Mouse (Mus musculus) midbrain, embryonic 15.5 days (tissue): ENCODE data around the gene Dpagt1. TPM values are rescaled to one million over a fixed set of nuclear protein-coding genes. Genes with fewer than 3 reads are reported as not detected.
"Not testable (repeated sequence)": the region's sequence is repeated elsewhere in the genome, so short reads cannot be mapped to it uniquely, and the experiment has no call there.

Experiments
- ATAC-seq: fragments of 200-750 bp; cut with Nextera tagmentation; replicated peaks from 2 replicates; pipeline ENCODE4 v1.8.0; 2017; ENCODE audit warnings: moderate TSS enrichment
- H3K27ac ChIP-seq: fragments of 300-500 bp; sonication (generic); 2 replicates; pipeline ENCODE4 v1.5.1; 2015; ENCODE audit warnings: mild to moderate bottlenecking, inconsistent platforms
- H3K27me3 ChIP-seq: fragments of 300-500 bp; sonication (generic); replicated peaks from 2 replicates; pipeline ENCODE4 v1.6.1; 2015; ENCODE audit warnings: inconsistent platforms
- H3K36me3 ChIP-seq: fragments of 300-500 bp; sonication (generic); replicated peaks from 2 replicates; pipeline ENCODE4 v1.6.1; 2015; ENCODE audit warnings: inconsistent platforms
- H3K4me1 ChIP-seq: fragments of 300-500 bp; sonication (generic); 2 replicates; pipeline ENCODE4 v1.6.1; 2015; ENCODE audit warnings: inconsistent platforms
- H3K4me2 ChIP-seq: fragments of 300-500 bp; sonication (generic); 2 replicates; pipeline ENCODE4 v1.6.1; 2015; ENCODE audit warnings: inconsistent platforms, mild to moderate bottlenecking, moderate library complexity
- H3K4me3 ChIP-seq: fragments of 300-500 bp; sonication (generic); 2 replicates; pipeline ENCODE4 v1.5.1; 2015; ENCODE audit warnings: mild to moderate bottlenecking, inconsistent platforms
- H3K9ac ChIP-seq: fragments of 300-500 bp; sonication (generic); 2 replicates; pipeline ENCODE4 v1.6.1; 2015; ENCODE audit warnings: mild to moderate bottlenecking, inconsistent platforms
- H3K9me3 ChIP-seq: fragments of 300-500 bp; sonication (generic); 2 replicates; pipeline ENCODE4 v1.6.1; 2016; ENCODE audit warnings: inconsistent platforms
- WGBS: fragments of 180-500 bp; shearing (Covaris S2); methylation state at CpG from one replicate; pipeline ENCODE4 v1.1.7; 2015; ENCODE audit warnings: mixed read lengths; 5-methylcytosine and 5-hydroxymethylcytosine counted together
- polyA plus RNA-seq: library from polyadenylated mRNA; unstranded; fragments of >200 nt; fragmentation: Nextera tagmentation; extraction: Ambion mirVana; gene quantifications from 2 replicates; pipeline ENCODE4 v1.2.1, GENCODE M21; 2015

The Dpagt1 gene
- polyA plus RNA-seq, 1 experiment from 2014 or later: 36.5 TPM

DNA sequence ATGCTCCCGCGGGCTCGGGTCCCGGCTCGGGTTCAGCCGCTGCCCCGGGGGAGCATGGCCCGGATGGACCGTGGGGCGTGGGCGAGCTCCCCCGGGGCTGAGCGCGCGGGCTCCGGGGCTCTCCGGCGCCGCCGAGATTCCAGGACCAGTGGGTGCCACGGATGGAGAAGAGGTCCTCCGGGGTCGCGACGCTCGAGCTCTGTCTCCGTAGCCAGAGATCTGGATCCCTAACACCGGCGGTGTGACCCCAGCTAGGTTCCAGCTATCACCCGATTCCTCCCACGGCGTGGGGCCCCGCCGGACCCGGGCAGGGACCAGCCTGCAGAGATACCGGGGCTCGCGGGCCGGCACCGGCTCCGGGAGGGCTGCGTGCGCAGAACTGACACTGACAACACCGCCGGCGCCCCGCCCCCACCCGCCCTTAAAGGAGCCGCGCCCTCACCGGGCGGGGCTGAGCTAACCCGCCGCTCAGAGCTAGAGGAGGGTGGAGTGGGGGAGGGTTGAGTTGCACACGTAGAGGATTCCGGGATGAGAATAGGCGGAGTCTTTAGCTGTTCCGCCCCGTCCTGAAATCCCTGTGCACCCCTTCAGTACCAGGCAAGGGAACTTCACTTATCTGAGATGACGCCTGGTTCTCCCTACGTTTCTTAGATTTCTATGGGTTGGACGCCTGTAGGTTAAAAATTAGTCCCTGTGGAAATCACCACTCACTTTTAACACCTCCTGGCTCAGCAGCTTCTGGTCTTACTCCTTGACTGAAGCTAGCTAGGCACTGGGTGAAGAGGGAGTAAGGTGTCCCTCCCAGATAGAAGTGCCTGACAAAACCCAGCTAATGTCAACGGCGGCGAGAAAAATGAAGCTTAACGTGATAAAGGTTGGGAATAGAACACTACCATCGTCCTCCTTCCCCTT lies 5.7 kb upstream of the Dpagt1 start, which contains the start of gene C2cd2l:
C2cd2l (minus strand) TSS at position 399 of the 912 bp plus-strand sequence.
- Histone ChIP-seq H3K4me2 (peak within 1 kb of the TSS; percentile 97), H3K27me3 (no peaks in the 10 kb centered on the region), H3K9ac (peak within 1 kb of the TSS; percentile 89), H3K4me3 (peak within 1 kb of the TSS; percentile 88), H3K4me1 (peaks cover 34% of the 10 kb centered on the region), H3K36me3 (peaks cover 8% of the 10 kb centered on the region; the same call in 1 of the 2 replicates), H3K9me3 (no peaks in the 10 kb centered on the region), H3K27ac (peak within 1 kb of the TSS; percentile 85)
- WGBS: 0% methylated on average over 65 of the region's 67 CpGs
- ATAC-seq: peak; percentile 98

DNA sequence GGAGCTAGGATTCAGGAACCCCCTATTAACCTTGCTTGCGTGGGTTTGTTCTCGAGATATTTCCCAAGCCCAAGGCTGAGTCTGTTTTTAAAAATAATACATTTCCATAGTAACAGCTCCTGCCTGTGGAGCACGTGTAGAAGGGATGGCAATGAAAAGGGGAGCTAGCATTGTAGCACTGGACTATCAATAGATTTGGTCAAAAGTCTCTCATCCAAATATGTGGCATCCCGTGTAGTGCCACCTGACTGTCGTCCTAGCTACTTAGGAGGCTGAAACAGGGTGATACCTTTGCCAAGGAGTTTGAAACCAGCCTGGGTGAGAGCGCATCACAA lies 5.1 kb upstream of the Dpagt1 start:
- Histone ChIP-seq H3K4me1 (peaks cover 37% of the 10 kb centered on the region), H3K27ac (peak overlapping the region; percentile 77), H3K4me2 (peak overlapping the region; percentile 97), H3K36me3 (peaks cover 4% of the 10 kb centered on the region; the same call in 1 of the 2 replicates), H3K4me3 (peak overlapping the region; percentile 88), H3K27me3 (no peaks in the 10 kb centered on the region), H3K9ac (peak overlapping the region; percentile 31), H3K9me3 (no peaks in the 10 kb centered on the region)
- peak; percentile 21; the same call in 1 of the 2 replicates for ATAC-seq
- 16% methylated on average over 6 of the region's 6 CpGs for WGBS

DNA sequence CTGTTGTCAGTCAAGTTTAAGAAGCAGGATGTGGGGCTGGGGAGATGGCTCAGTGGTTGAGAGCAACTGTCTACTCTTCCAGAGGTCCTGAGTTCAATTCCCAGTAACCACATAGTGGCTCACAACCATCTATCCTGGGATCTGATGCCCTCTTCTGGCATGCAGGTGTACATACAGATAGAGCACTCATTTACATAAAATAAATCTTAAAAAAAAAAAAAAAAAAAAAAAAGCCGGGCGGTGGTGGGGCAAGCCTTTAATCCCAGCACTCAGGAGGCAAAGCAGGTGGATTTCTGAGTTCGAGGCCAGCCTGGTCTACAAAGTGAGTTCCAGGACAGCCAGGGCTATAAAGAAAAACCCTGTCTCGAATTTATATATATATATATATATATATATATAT lies 2.2 kb upstream of the Dpagt1 start:
- H3K9me3 ChIP-seq, H3K27me3 ChIP-seq, H3K27ac ChIP-seq, H3K4me2 ChIP-seq, ATAC-seq, H3K36me3 ChIP-seq, H3K4me3 ChIP-seq, H3K9ac ChIP-seq: not testable (repeated sequence)
- WGBS: 44% methylated on average over 1 of the region's 4 CpGs
- peaks cover 36% of the 10 kb centered on the region for H3K4me1 ChIP-seq

DNA sequence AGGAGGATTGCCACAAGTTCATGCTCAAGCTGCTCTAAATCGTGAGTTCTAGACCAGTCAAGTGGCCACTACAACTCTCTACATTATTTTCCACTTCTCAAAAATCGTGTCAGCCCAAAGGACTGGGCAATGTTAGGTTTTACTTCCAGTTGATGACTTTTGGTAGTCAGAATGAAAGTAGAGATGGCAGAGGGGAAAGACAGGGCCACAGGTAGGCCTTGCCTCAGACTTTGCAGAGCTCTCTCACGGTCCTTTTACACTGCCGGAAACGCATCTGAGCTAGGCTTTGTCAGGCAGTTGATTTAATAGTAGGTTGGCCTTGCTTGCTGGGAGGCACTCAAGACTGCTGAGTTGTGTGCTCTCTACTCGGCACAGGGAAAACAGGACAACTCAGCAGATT lies 1.7 kb upstream of the Dpagt1 start:
- no peak for ATAC-seq
- no peaks in the 10 kb centered on the region for H3K9me3 ChIP-seq
- H3K4me1 ChIP-seq: peaks cover 31% of the 10 kb centered on the region
- H3K4me3 ChIP-seq: no peak overlapping the region
- H3K4me2 ChIP-seq: no peak overlapping the region
- no peak overlapping the region for H3K27ac ChIP-seq
- no peak overlapping the region for H3K9ac ChIP-seq
- H3K27me3 ChIP-seq: no peaks in the 10 kb centered on the region
- WGBS: 83% methylated on average over 6 of the region's 6 CpGs
- 0 out of 2 replicates have a peak, but pooled peaks cover 5% of the 10 kb centered on the region for H3K36me3 ChIP-seq

DNA sequence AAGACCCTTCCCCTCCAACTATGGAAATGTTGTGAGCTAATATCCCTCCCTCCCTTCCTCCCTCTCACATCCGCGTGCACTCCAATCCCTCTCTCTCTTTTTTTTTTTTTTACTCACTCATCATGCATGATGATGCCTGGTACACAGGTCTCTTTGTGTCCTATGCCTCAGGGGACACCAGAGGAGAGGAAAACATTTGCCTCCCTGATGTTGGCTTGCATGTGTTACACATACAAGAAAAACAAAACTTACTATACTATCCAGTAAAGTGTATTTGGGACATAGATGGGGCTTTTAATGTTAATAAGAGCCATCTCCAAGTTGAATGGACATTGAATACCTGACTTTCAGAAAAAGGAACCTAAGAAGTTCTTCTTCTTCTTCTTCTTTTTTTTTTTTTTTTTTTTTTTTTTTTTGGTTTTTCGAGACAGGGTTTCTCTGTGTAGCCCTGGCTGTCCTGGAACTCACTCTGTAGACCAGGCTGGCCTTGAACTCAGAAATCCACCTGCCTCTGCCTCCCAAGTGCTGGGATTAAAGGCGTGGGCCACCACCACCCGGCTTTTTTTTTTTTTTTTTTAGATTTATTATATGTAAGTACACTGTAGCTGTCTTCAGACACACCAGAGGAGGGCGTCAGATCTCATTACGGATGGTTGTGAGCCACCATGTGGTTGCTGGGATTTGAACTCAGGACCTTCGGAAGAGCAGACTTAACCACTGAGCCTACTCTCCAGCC lies 619 bp upstream of the Dpagt1 start:
- Histone ChIP-seq H3K4me1 (peaks cover 27% of the 10 kb centered on the region), H3K4me3 (peak overlapping the region; percentile 90; the same call in 1 of the 2 replicates), H3K4me2 (peak overlapping the region; percentile 61)
- not testable (repeated sequence) for H3K9me3 ChIP-seq, H3K36me3 ChIP-seq, H3K27me3 ChIP-seq, ATAC-seq, H3K27ac ChIP-seq, H3K9ac ChIP-seq
- 59% methylated on average over 7 of the region's 8 CpGs for WGBS

DNA sequence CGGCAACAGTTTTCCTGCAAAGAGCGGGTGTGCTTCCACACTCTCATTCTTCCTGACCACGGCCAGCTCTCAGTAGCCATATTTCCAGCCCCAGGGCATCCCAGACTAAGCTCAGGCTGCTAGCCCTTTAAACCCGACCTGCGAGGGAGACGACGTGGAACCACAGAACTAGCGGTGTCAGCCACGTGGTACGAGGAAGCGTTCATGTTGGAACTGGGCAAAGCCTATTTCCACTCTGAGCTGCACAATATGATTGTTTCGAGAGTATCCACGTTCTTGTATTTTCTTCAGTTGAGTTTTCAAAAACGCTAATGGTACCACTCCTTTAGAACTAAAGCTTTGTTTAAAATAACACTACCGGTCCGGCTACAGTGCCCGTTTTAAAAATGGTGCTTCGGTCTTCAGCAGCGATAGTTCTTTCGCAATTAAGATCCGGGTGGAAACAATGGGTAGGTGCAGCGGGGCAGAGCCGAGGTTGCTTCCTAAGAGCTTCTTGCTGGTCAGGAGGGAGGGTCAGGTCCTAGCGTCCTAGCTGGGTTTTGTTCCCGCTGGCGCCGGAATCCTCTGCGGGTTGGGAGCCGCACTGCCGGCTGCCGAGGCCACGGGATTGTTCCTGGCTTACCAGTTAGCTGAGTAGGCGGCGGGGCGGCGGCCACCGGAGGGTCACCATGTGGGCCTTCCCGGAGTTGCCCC lies 698 bp downstream of the Dpagt1 start:
- H3K4me1 ChIP-seq: peaks cover 19% of the 10 kb centered on the region
- peak; percentile 96 for ATAC-seq
- peak overlapping the region; percentile 90 for H3K4me3 ChIP-seq
- no peaks in the 10 kb centered on the region for H3K9me3 ChIP-seq
- WGBS: 0% methylated on average over 38 of the region's 38 CpGs
- H3K27ac ChIP-seq: peak overlapping the region; percentile 90
- H3K4me2 ChIP-seq: peak overlapping the region; percentile 61
- peaks cover 17% of the 10 kb centered on the region for H3K36me3 ChIP-seq
- no peaks in the 10 kb centered on the region for H3K27me3 ChIP-seq
- H3K9ac ChIP-seq: peak overlapping the region; percentile 85

DNA sequence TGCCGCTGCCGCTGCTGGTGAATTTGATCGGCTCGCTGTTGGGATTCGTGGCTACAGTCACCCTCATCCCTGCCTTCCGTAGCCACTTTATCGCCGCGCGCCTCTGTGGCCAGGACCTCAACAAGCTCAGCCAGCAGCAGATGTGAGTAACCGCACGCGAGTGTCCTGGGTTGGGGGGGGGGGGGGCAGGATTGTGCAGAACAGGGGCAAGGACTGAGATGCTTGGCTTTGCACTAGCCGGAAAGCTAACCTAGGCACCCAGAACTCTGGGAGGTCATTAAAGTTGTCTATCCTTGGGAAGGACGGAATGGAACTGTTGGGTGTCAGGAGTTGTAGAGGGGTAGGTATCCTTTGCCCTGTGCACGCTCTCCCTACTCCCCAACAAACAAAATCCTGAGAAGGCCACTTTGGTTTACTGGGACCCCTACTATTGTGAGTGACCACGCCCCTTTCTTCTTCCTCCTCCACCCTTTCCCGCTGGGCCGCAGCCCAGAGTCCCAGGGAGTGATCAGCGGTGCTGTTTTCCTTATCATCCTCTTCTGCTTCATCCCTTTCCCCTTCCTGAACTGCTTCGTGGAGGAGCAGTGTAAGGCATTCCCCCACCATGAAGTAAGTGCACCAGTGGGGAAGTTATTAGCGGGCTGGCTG lies 1.4 kb downstream of the Dpagt1 start:
- Histone ChIP-seq H3K27me3 (no peaks in the 10 kb centered on the region), H3K4me2 (peak overlapping the region; percentile 61), H3K4me3 (peak overlapping the region; percentile 90), H3K9ac (peak overlapping the region; percentile 85), H3K9me3 (no peaks in the 10 kb centered on the region), H3K27ac (peak overlapping the region; percentile 90), H3K36me3 (peaks cover 22% of the 10 kb centered on the region), H3K4me1 (peaks cover 19% of the 10 kb centered on the region)
- 0% methylated on average over 22 of the region's 22 CpGs for WGBS
- ATAC-seq: peak; percentile 25

DNA sequence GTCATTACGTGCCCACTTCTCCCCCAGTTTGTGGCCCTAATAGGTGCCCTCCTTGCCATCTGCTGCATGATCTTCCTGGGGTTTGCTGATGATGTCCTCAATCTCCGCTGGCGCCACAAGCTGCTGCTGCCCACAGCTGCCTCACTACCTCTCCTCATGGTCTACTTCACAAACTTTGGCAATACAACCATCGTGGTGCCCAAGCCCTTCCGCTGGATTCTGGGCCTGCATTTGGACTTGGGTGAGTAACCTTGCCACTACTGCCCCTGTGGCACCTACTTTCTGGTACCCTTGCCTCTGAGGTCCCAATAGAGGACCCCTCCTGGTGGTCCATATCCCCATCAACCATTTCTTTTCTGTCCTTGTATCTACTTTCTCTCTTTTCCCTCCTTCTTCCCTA lies 2.1 kb downstream of the Dpagt1 start:
- peak overlapping the region; percentile 90 for H3K4me3 ChIP-seq
- 0 out of 2 replicates have a peak overlapping the region, but pooled peaks have one; percentile 21 for H3K9ac ChIP-seq

DNA sequence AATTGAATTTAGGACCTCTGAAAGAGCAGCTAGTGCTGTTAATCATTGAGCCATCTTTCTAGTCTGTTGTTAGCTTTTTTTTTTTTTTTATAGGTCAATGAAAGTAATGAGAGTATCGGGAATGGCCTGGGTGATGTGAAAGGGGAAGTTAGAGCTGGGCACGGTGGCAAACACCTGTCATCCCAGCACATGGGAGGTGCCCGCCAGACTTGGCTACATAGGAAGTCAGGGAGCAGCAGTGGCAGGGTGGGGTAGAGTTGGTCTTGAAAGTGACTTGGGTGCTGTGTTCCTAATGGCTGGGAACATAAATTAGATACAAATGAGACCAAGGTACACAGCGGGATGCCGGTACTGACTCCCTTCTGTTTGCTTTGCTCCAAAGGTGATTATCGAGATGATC lies 4.9 kb downstream of the Dpagt1 start:
- Histone ChIP-seq H3K4me3 (no peak overlapping the region), H3K9ac (no peak overlapping the region), H3K36me3 (peaks cover 38% of the 10 kb centered on the region), H3K27me3 (no peaks in the 10 kb centered on the region), H3K4me2 (no peak overlapping the region), H3K9me3 (no peaks in the 10 kb centered on the region), H3K4me1 (peaks cover 18% of the 10 kb centered on the region), H3K27ac (no peak overlapping the region)
- WGBS: 97% methylated on average over 6 of the region's 6 CpGs
- ATAC-seq: no peak

More for the DNA sequence above, 2.1 kb downstream of the Dpagt1 start:
- no peak for ATAC-seq
- H3K4me2 ChIP-seq: peak overlapping the region; percentile 61
- no peaks in the 10 kb centered on the region for H3K9me3 ChIP-seq
- H3K4me1 ChIP-seq: peaks cover 19% of the 10 kb centered on the region
- WGBS: 87% methylated on average over 5 of the region's 5 CpGs
- H3K36me3 ChIP-seq: peaks cover 28% of the 10 kb centered on the region
- H3K27ac ChIP-seq: no peak overlapping the region
- H3K27me3 ChIP-seq: no peaks in the 10 kb centered on the region

DNA sequence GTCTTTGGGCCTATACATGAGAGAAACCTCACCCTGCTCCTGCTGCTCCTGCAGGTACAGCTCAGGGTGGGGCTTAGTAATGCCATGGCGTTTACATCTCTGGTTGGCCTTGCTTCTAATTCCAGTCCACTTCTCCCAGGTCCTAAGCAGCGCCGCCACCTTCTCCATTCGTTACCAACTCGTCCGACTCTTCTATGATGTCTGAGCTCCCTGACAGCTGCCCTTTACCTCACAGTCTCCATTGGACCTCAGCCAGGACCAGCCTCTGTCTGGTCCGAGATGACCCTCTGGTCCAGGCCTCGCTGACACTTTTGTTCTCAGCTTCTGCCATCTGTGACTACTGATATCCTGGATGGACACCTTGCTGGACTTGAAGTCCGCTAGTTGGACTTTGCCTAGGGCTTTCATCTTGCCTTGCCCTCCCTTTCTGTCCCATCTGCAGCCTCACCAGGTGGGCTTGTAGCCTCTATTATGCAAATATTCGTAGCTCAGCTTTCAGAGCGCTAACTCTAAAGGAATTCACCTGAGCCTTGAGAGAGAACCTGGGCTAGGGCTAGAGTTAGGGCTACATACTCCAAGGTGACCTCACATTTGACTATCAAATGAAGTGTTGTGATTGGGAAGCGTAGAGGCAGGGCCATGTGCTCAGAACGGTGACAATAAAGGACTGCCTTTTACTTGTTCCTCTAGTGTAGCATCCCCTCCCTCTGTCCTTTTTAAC lies 7.3 kb downstream of the Dpagt1 start:
- no peak overlapping the region for H3K27ac ChIP-seq
- H3K36me3 ChIP-seq: peaks cover 38% of the 10 kb centered on the region
- H3K27me3 ChIP-seq: no peaks in the 10 kb centered on the region
- H3K9ac ChIP-seq: no peak overlapping the region
- H3K4me1 ChIP-seq: peaks cover 24% of the 10 kb centered on the region
- no peak for ATAC-seq
- 95% methylated on average over 13 of the region's 13 CpGs for WGBS
- H3K4me3 ChIP-seq: no peak overlapping the region
- no peak overlapping the region for H3K4me2 ChIP-seq
- no peaks in the 10 kb centered on the region for H3K9me3 ChIP-seq
